Mouse (Mus musculus) cerebellum, adult (tissue): Measurements from ENCODE around the gene Fmo2.
A peak's percentile ranks its signal among the peaks of the same experiment; 100 is the strongest.

Experiments
- ATAC-seq: cut with Nextera tagmentation; 2 replicates; pipeline ENCODE4 v1.9.2; 2017; ENCODE audit warnings: mild to moderate bottlenecking, moderate library complexity, mixed read lengths; ENCODE audit not compliant: insufficient number of reproducible peaks, low FRiP score, low TSS enrichment

Gene Fmo2

GRCm38 (mm10) chr1:162897838-162898811 lies at the start of gene Fmo2:
Gene Fmo2 (minus strand): TSS chr1:162898726.
- ATAC-seq, result no peak

DNA sequence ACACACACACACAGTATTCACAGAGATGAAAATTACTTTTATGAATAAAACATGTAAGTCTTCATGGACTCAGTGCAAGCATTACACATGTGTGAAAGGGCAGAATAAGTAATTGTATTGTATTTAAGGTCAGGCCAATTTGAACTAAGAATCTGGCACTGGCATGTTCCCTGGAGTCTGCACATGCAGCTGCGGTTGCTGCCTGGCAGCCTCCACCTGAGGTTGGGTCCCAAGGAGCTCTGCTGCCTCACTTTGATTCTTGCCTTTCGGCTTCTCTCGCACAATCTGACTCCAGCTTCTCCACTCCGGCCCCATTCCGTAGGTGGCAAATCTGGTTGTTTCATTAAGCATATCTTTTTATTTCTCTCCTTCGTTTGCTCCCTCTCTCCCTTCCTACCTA lies 49.4 kb upstream of the Fmo2 start:
- ATAC-seq, result no peak

GRCm38 (mm10) chr1:162946837-162947558 lies 48.5 kb upstream of the Fmo2 start:
- no peak for ATAC-seq

DNA sequence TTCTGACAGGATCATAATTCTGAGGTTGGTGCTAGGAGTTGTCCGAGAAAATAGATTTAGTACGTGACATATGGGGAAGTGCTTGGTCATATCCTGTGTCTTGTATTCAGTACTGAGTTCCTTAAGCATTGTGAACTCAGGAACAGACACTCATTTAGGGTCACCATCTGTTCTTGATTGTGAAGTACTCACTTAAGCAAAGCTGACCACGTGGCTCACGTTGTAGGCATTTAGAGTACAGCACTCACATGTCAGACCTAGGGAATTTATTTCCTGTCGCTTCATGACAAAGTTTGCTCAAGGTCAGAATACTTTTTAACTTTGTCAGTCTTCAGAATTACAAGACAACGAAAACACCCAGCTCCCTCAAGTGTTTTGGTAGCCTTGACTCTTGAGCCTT lies 45.2 kb upstream of the Fmo2 start:
- ATAC-seq, result no peak

DNA sequence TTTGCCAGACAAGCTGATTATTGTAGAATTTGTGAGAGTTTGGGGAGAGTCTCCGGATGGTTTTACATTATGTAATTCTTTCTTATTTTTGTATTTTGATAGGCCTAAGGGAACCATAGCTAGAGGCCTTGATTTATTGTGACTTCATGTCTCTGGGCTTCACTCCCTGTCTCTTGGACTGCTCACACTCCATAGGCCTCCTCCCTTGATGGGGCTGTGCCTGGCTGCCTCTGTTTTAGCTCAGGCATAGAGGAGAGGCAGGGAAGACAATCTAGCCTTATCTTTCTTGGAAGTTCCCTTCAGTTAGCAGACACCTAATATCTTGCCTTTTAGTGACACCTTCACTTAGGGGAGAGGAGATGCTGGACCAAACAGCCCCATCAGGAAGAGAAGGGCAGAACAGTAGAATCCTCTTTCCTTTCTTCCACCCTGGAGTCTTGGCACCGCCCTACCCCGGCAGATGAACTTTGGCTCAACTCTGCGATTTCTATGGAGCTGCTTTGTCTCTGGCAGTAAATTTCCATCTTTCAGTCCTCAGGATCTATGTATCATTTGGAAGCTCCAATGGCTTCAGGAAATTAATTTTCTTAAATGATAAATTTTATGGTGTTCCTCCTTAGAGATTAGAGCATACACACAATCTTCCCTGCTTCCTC lies 40.3 kb upstream of the Fmo2 start:
- peak; percentile 15; the same call in 1 of the 2 replicates for ATAC-seq

DNA sequence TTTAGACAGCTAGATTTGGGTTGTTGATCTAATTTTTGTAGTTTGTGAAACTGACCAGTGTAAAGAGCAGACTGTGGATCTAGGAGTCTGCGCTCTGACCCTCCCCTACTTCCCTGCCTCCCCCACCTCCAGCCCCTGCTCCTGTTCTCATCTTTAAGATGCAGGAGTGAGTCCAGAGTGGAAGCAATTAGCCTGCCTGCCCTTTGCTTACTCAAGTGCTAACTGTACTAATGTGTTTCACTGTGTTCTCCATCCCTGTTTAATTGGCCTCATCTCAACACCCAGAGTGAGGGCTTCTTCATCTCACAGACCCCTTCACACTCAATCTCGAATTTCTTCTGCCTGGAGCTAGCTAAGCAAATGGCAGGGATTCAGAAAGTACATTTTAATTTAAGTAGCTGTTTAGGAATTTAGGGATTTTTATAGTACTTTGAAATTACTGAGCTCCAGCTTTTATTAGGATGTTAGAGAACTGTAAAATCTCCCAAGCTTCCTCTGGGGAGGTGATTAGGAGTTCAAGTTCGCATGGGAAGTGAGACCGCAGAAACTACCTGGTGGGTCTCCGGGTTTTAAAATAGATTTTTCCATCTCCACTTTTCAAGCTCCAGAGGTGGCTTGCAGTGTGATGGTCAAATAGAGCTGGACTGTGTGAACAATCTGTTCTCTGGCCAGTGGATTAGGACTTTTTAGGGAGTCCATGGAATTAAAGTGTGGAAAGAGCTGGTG lies 39.6 kb upstream of the Fmo2 start:
- no peak for ATAC-seq

- ATAC-seq, result no peak
Measured at GRCm38 (mm10) chr1:162937415-162937814, 38.9 kb upstream of the Fmo2 start, which contains the start of gene Fmo6. Gene Fmo6 (minus strand): TSS chr1:162937515.

GRCm38 (mm10) chr1:162934374-162935012 lies 36.0 kb upstream of the Fmo2 start:
- ATAC-seq, result no peak

DNA sequence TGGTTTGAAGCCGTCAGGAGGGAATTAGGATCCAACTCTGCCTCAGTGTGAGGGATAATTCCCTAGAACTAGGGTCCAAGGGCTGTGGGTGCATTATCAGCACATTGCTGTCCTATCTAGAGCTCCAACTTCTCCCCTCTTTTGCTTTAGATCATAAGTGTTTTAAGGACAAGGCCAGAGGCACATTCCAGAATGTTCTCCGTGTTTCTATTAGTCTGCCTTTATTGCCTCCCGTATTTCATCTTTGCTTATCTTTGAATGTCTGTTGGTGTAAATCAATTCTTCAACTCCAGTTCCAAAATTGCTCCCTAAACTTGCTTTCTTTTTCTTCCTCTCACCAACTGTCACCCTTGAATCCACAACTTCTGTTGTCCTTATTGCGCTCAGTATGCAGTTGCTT lies 33.9 kb upstream of the Fmo2 start:
- no peak for ATAC-seq

DNA sequence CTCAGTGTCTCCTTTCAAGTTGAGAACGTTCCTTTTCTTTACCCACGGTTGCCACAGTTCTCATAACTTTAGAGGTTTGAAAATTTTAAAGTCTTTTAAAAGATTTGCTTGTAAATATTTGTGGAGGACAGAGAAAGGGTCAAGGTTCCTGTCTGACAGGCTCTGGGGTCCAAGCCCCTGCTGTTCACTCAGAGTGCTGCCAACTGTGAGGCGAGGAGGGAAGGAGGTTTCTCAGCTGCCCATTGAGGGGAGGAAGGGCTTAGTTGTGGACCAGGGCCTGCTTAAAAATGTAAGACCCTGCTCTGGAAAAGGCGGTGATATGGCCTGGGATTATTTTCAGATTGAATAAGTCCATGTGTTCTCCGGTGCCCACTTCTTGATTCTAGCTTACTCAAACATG lies 33.4 kb upstream of the Fmo2 start:
- no peak for ATAC-seq

GRCm38 (mm10) chr1:162931310-162931875 lies 32.9 kb upstream of the Fmo2 start:
- no peak for ATAC-seq

DNA sequence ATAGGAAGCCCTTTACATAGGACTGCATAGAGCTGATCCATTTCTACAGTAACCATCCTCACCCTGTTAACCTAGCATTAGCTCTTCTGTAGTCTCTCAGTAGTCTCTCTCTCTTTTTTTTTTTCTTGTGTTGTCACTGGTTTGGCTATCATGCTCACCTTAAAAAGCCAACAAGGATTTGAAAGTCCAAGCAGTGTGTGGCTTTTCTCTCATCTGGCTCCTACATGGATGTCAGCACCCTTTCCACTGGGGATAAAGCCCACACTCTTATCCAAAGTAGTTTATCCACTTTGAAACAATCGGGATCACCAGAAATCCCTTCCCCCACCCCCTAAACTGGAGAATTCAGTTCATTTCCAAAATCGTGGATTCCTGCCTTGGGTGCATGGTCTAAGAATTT lies 32.1 kb upstream of the Fmo2 start:
- ATAC-seq, result no peak

- no peak for ATAC-seq
Measured at GRCm38 (mm10) chr1:162929146-162929545, 30.6 kb upstream of the Fmo2 start.

DNA sequence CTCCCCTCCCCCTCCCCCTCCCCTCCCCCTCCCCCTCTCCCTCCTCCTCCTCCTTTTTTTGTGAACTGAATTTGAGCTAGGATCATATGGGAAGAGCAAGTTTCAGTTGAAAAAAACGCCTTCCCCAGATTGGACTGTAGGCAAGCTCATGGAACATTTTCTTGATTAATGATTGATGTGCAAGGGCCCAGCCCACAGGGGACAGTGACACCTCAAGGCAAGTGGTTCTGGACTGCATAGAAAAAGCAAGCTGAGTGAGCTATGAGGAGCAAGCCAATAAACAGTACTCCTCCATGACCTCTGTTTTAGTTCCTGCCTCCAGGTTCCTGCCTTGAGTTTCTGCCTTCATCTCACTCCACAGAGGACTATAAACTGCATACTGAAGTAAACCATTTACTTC lies 26.6 kb upstream of the Fmo2 start:
- no peak for ATAC-seq

DNA sequence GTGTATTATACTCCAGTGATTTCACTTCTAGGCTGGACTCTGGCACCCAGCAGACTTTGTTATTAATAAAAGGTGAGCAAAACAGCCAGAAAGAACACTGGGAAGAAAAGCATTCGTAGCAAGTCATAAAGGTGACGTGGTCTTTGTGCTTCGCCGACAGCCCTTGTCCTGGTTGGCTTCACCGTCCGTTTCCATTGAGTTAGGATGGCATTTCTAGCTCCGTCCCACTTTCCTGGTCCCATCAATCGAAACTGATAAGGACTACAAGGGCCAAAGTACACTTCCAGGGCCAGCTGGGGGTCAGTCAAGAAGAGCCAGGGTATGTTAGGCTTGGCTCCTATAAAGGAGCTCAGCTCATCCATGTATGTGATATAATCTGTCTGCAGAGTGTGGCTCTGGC lies 18.1 kb upstream of the Fmo2 start:
- ATAC-seq, result no peak

DNA sequence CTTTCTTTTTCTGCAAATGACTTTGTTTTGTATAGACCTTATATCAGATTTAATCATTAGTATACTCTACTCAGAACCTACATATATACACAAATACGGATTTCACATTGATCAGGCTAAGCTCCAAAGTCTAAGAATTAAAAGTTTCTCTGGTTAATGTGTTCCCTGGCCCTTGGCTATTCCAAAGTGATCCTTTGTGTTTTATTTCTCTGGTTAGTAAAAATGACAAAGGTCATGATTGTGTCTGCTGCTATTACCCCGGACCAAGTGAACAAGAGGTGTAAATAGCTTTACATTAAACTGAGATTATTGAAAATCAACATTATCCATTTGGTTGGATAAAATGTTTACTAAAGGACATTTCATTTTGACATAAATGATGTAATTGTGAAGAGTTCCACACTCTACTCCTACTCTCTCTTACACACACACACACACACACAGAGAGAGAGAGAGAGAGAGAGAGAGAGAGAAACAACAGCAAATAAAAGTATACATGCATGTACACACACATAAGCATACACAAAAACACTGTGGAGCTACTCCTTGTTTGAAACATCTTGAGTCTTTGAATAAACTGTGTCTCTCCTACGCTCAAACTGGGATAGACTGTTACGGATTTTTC lies 16.5 kb upstream of the Fmo2 start:
- no peak for ATAC-seq

GRCm38 (mm10) chr1:162912085-162912484 lies 13.6 kb upstream of the Fmo2 start:
- ATAC-seq, result no peak

DNA sequence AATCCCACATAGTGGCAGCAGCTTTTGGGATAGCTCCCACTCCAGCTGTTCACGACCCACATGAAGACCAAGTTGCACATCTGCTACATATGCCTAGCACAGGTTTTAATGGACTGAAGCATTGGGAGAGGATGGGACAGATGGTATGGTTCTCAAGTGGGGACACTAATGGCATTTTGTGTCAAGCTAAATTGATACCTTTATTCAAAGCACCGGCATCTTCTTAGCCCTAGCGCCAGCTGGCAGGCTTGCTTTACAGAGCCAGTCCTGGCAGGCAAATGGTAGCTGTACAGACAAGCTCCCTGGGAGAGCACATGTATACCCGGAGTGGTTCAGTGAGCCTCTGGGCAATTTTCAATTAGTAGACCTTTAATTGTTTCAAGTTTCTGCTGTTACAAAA lies 3.4 kb upstream of the Fmo2 start:
- ATAC-seq, result no peak

DNA sequence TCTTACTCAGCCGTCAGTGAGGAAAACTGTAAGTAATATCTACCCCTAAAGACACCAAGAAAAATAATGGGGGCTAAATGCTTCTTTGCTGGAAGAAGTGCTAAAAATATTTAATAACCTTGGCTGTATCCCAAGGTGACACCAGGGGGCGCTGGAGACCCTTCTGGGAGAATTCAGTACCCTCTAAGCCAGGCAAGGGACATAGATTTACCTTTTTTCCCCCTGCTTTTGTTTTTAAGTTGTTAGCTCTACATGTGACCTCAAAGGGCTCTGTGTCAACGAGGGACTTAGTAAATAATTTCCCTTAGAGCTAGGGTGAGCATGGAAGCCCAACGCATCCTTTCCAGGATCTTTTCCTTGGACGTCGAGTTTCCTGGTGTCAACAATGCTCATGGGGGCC lies 2.6 kb downstream of the Fmo2 start:
- ATAC-seq, result no peak
